8 mouse cellular contexts compared by ENCODE assay signal in the genomic region with DNA sequence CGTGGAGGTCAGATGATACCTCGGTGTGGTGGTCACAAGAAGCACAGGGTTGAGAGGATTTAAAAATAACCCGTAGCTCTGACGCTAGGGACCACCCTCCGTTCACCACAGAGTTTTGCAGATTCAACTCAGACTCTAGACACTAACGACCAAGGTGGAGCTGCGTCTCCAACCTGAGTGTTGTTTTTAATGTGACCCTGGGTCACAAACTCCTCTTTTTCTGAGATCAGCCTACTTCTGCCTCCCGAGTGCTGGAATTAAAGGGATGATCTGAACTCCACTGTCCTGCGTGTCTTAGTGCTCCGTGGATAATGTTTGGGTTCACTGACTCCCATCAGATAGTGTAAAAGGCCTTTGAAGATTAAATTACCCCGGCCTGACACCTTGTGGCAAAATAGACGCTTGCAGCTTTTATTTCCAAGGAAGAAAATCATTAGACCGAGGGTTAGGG. TPM values are rescaled to one million over a fixed set of nuclear protein-coding genes. Genes with fewer than 3 reads are reported as not detected.
DNase-seq lines count a peak whose midpoint lies in the region; ATAC-seq lines count a peak whose summit lies in the region.

No protein-coding gene starts in this region.

- H3K4me2 ChIP-seq in forebrain, embryonic 12.5 days = peak overlapping the region; percentile 92
- peak overlapping the region; percentile 98 for H3K4me2 ChIP-seq in hindbrain, embryonic 15.5 days

- H3K27ac ChIP-seq in forebrain, embryonic 12.5 days = no peak overlapping the region
- no peak overlapping the region for H3K27ac ChIP-seq in hindbrain, embryonic 15.5 days (replicated peaks)

- DNase-seq in CD4-positive, CD25-positive, alpha-beta regulatory T cell, adult 2 months (ENCODE audit: low read depth, low spot score) = peak; percentile 13
- peak; percentile 22 for DNase-seq in c-Kit-positive CD71-negative TER-119-negative erythroid progenitor cells, embryonic 14.5 days (ENCODE audit: low read depth)
- peak; percentile 45 to 65 for DNase-seq in layer of hippocampus, postnatal 14 days (ENCODE audit: low spot score in 2 of 2)
- peak; percentile 41 for DNase-seq in lung, postnatal 25 days (ENCODE audit: low spot score)
- peak; percentile 21 for DNase-seq in right cerebral cortex, postnatal 4 days

- H3K4me1 ChIP-seq in forebrain, embryonic 12.5 days = peaks cover 7% of the 10 kb centered on the region; the same call in 1 of the 2 replicates
- peaks cover 8% of the 10 kb centered on the region for H3K4me1 ChIP-seq in hindbrain, embryonic 15.5 days (replicated peaks)

- no peak for ATAC-seq in CD4-positive, CD25-positive, alpha-beta regulatory T cell, adult 4 months
- peak; percentile 71 for ATAC-seq in forebrain, embryonic 12.5 days (ENCODE audit: low FRiP score)
- peak; percentile 69 for ATAC-seq in hindbrain, embryonic 15.5 days (ENCODE audit: low FRiP score, low read depth)

- H3K27me3 ChIP-seq in forebrain, embryonic 12.5 days = peaks cover 10% of the 10 kb centered on the region
- H3K27me3 ChIP-seq in hindbrain, embryonic 15.5 days = peaks cover 12% of the 10 kb centered on the region; the same call in 1 of the 2 replicates

- no peaks in the 10 kb centered on the region for H3K9me3 ChIP-seq in forebrain, embryonic 12.5 days
- no peaks in the 10 kb centered on the region for H3K9me3 ChIP-seq in hindbrain, embryonic 15.5 days

- WGBS in forebrain, embryonic 12.5 days = under 1% methylated on average over 13 of the region's 13 CpGs
- WGBS in hindbrain, embryonic 15.5 days = under 1% methylated on average over 13 of the region's 13 CpGs

- peak overlapping the region; percentile 63 for H3K4me3 ChIP-seq in forebrain, embryonic 12.5 days (replicated peaks)
- peak overlapping the region; percentile 58 for H3K4me3 ChIP-seq in hindbrain, embryonic 15.5 days

- H3K36me3 ChIP-seq in forebrain, embryonic 12.5 days (replicated peaks) = no peaks in the 10 kb centered on the region
- H3K36me3 ChIP-seq in hindbrain, embryonic 15.5 days = no peaks in the 10 kb centered on the region

- H3K9ac ChIP-seq in forebrain, embryonic 12.5 days = peak overlapping the region; percentile 59; the same call in 1 of the 2 replicates
- 0 out of 2 replicates have a peak overlapping the region, but pooled peaks have one; percentile 45 for H3K9ac ChIP-seq in hindbrain, embryonic 15.5 days

RNA-seq across cellular contexts. Expression of a gene that starts 0.7 kb away (rescaled TPM):
- polyA plus RNA-seq in CD4-positive, CD25-positive, alpha-beta regulatory T cell, adult 4 months (2017; shearing (Covaris generic)) = not detected
- polyA plus RNA-seq in forebrain, embryonic 12.5 days (2016; fragmentation: Nextera tagmentation; extraction: Ambion mirVana) = 3.7 and 4.3 TPM in 2 replicates
- polyA plus RNA-seq in hindbrain, embryonic 15.5 days (2015; fragmentation: Nextera tagmentation; extraction: Ambion mirVana) = 1.4 and 1.6 TPM in 2 replicates
- total RNA-seq in layer of hippocampus, postnatal 14 days (2021) = 1 to 10 TPM; 1.1 to 2.7 TPM

RNA-seq across cellular contexts. Expression of a gene that starts 55.4 kb away (rescaled TPM):
- polyA plus RNA-seq in CD4-positive, CD25-positive, alpha-beta regulatory T cell, adult 4 months (2017; shearing (Covaris generic)) = not detected
- 7.0 and 8.3 TPM in 2 replicates for polyA plus RNA-seq in forebrain, embryonic 12.5 days (2016; fragmentation: Nextera tagmentation; extraction: Ambion mirVana)
- polyA plus RNA-seq in hindbrain, embryonic 15.5 days (2015; fragmentation: Nextera tagmentation; extraction: Ambion mirVana) = 5.8 and 7.6 TPM in 2 replicates
- 10 to 100 TPM in 1 of 2 experiments, 1 to 10 TPM in 1; 8.2 to 12.2 TPM for total RNA-seq in layer of hippocampus, postnatal 14 days (2021)
